Mouse (Mus musculus): ENCODE results near the gene Wipf1. TPM values are rescaled to one million over a fixed set of nuclear protein-coding genes. Genes with fewer than 3 reads are reported as not detected.

Gene Wipf1
- polyA plus RNA-seq, 1 experiment from 2014 or later, result 6.9 TPM

DNA sequence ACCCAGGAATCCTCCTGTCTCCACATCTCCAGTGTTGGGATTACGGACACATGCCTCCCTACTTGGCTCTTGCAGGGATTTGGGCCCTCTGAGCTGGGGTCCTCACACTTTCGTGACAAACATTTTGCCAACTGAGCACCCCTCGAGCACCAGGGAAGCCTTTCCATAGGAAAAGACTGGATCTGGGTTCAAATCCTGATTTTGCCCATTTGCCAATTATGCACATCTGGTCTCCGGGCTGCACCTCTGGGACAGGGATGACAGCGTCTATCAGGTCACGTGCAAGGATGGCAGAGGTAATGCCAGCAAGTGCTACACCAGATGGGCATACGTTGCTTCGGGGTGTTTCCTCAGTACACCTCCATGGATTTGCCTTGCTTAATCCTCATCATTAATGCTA is 119.5 kb downstream of the Wipf1 start:
- Histone ChIP-seq H3K27ac (no peak overlapping the region), H3K9ac (no peak overlapping the region), H3K4me1 (no peaks in the 10 kb centered on the region), H3K9me3 (no peaks in the 10 kb centered on the region), H3K27me3 (replicated peaks) (no peaks in the 10 kb centered on the region), H3K4me3 (replicated peaks) (no peak overlapping the region), H3K36me3 (no peaks in the 10 kb centered on the region), H3K4me2 (no peak overlapping the region)
- no peak for ATAC-seq (ENCODE audit: insufficient read depth, low FRiP score, low read depth)
- 94% methylated on average over 8 of the region's 8 CpGs for WGBS

DNA sequence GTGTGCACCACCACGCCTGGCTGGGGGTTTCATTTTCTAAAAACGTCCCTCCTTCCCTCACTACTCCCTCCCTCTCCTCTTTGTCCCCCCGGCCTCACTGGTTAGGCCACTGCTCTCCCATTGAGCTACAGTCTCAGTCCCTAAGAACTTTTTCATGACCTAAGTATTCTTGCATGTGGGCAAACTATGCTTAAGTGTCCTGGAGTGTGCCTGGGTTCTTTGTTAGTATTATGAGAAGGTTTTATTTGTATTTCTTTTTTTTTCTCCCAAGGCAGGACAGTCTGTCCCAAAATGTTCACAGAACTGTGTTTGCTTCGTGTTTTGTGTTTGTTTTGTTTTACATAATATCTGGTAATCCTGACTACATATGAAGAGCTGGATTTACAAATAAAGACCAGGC is 121.9 kb downstream of the Wipf1 start:
- ATAC-seq (ENCODE audit: insufficient read depth, low FRiP score, low read depth), result no peak
- H3K36me3 ChIP-seq, result no peaks in the 10 kb centered on the region
- no peak overlapping the region for H3K9ac ChIP-seq
- H3K4me2 ChIP-seq, result no peak overlapping the region
- no peak overlapping the region for H3K27ac ChIP-seq
- no peaks in the 10 kb centered on the region for H3K27me3 ChIP-seq (replicated peaks)
- H3K4me3 ChIP-seq (replicated peaks), result no peak overlapping the region
- H3K9me3 ChIP-seq, result no peaks in the 10 kb centered on the region
- no peaks in the 10 kb centered on the region for H3K4me1 ChIP-seq
- WGBS, result 54% methylated on average over 4 of the region's 4 CpGs

DNA sequence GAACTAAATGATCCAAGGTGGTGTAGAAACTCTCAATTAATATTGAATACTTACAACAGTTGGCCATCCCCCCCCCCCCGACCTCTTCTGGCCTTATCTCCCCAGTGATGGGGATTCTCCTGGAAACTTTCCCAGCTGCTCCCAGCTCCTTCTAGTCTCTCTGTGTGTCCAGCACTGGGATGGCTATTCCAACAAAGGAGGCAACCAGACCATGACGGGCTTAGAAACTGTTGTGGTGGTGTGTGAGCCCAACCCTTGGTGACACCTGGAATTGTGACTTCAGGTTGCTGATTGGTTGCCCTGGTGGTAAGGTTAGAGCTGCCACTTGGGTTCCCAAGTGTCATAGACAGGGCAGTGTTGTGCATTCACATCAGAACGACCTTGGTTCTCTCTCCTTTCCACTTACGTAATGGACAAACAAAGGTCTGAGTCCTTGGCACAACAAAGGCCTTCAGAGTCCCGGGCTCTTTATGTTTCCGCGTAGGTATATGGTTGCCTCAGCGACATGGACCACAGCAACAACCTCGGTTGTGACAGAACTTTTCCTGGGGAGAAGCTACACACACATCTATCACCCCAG is 123.1 kb downstream of the Wipf1 start:
- Histone ChIP-seq H3K27me3 (replicated peaks) (no peaks in the 10 kb centered on the region), H3K4me3 (replicated peaks) (no peak overlapping the region), H3K27ac (no peak overlapping the region), H3K36me3 (no peaks in the 10 kb centered on the region), H3K4me1 (no peaks in the 10 kb centered on the region), H3K4me2 (no peak overlapping the region), H3K9me3 (no peaks in the 10 kb centered on the region), H3K9ac (no peak overlapping the region)
- WGBS, result 84% methylated on average over 9 of the region's 9 CpGs
- no peak for ATAC-seq (ENCODE audit: insufficient read depth, low FRiP score, low read depth)

DNA sequence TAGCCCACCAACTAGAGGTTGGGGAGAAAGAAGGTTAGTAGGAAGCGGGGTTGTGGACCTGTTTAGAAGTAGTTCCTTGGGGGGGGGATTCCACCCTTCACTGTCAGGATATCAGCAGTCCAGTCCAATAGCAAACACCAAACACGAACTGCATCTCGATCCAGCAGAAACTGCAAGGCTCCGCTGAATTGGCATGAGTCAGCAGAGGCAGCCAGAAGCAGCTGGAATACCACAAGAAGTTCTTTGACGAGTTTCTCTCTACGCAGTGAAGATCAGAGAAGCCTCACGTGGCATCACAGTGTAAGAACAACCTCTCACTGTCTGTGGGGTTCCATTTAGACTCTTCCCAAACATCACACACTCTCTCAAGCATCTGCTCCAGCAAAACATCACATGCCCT is 124.6 kb downstream of the Wipf1 start:
- 85% methylated on average over 7 of the region's 7 CpGs for WGBS
- H3K27ac ChIP-seq, result no peak overlapping the region

DNA sequence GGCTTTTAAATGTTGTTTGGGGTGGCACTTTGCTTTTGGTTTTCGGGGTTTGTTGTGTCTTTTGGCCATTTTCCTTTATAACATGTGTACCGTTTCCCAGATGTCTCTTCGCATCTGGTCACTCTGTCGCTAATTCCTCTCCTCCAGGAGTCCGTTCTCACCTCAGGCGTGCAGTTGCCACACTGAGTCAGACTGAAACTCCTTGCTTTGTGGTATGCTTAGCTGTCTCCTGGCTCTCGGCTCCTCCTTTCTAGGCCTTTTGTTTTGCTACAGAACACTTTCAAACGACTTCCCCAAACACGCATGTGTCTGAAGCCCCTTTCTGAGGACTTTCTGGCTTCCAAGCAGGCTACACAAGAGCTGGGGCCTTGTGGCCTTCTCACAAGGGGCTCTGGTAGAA is 125.1 kb downstream of the Wipf1 start:
- H3K36me3 ChIP-seq, result no peaks in the 10 kb centered on the region
- H3K27ac ChIP-seq, result no peak overlapping the region
- H3K4me3 ChIP-seq (replicated peaks), result no peak overlapping the region
- no peaks in the 10 kb centered on the region for H3K9me3 ChIP-seq
- no peak overlapping the region for H3K9ac ChIP-seq
- H3K4me1 ChIP-seq, result no peaks in the 10 kb centered on the region
- no peak for ATAC-seq (ENCODE audit: insufficient read depth, low FRiP score, low read depth)
- no peak overlapping the region for H3K4me2 ChIP-seq
- H3K27me3 ChIP-seq (replicated peaks), result no peaks in the 10 kb centered on the region
- WGBS, result 90% methylated on average over 9 of the region's 9 CpGs

More for the DNA sequence above, 124.6 kb downstream of the Wipf1 start:
- no peak overlapping the region for H3K9ac ChIP-seq
- no peak overlapping the region for H3K4me3 ChIP-seq (replicated peaks)
- H3K36me3 ChIP-seq, result no peaks in the 10 kb centered on the region
- H3K9me3 ChIP-seq, result no peaks in the 10 kb centered on the region
- no peaks in the 10 kb centered on the region for H3K27me3 ChIP-seq (replicated peaks)
- no peaks in the 10 kb centered on the region for H3K4me1 ChIP-seq
- H3K4me2 ChIP-seq, result no peak overlapping the region
- ATAC-seq (ENCODE audit: insufficient read depth, low FRiP score, low read depth), result no peak

DNA sequence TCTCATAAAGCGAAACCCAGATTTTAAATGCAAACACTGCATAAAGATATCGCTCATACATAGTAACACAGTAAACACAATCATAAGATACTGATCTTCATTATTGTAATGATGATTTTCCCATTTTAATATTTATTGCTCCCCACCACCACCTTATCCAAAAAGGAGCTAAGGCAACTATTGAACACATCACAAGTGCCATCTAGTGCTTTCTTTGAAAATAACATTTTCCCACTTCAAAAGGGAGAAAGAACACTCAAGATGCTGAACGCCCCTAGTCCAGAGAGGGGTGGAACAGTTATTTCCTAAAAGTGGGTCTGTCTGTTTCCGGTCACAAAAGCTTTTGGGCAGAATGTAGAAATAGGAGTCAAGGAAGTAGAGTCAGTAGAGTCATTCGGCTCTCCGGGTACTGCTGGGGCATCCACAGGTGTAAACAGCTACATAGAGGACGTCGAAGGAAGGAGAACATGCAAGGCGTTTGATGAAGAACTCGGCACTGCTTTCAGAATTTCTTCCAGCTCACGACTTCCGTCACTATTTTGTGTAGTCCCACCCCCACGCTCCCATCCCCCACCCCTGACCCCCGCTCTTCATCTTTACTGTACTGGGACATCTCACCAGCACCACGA is 126.0 kb downstream of the Wipf1 start:
- no peak overlapping the region for H3K4me2 ChIP-seq
- no peak for ATAC-seq (ENCODE audit: insufficient read depth, low FRiP score, low read depth)
- WGBS, result 76% methylated on average over 15 of the region's 15 CpGs

DNA sequence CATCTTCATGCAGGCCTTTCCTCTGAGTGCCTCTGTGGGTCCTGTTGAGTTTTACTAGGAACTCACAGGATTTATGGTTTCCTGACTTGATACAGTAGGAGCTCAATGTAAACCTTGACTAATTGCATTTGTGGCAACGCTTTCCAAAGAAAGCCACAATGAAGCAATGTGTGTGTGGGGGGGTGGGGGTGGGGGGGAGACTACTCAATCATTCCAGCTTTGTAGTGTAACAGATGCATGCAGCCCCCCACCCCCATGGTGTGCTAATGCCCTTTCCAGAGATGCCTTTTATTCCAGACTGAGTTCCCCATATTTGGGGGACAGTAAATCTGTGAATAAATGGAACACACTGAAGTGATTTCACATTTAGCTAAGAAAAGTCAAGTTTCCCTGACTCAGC is 127.8 kb downstream of the Wipf1 start:
- Histone ChIP-seq H3K4me3 (replicated peaks) (no peak overlapping the region), H3K27ac (no peak overlapping the region), H3K4me2 (no peak overlapping the region), H3K9me3 (no peaks in the 10 kb centered on the region), H3K9ac (no peak overlapping the region), H3K36me3 (no peaks in the 10 kb centered on the region), H3K27me3 (replicated peaks) (no peaks in the 10 kb centered on the region), H3K4me1 (no peaks in the 10 kb centered on the region)
- 30% methylated on average over 1 of the region's 1 CpGs for WGBS
- ATAC-seq (ENCODE audit: insufficient read depth, low FRiP score, low read depth), result no peak

More for the DNA sequence above, 126.0 kb downstream of the Wipf1 start:
- no peaks in the 10 kb centered on the region for H3K9me3 ChIP-seq
- no peaks in the 10 kb centered on the region for H3K27me3 ChIP-seq (replicated peaks)
- H3K9ac ChIP-seq, result no peak overlapping the region
- no peak overlapping the region for H3K27ac ChIP-seq
- no peak overlapping the region for H3K4me3 ChIP-seq (replicated peaks)
- no peaks in the 10 kb centered on the region for H3K4me1 ChIP-seq
- H3K36me3 ChIP-seq, result no peaks in the 10 kb centered on the region

DNA sequence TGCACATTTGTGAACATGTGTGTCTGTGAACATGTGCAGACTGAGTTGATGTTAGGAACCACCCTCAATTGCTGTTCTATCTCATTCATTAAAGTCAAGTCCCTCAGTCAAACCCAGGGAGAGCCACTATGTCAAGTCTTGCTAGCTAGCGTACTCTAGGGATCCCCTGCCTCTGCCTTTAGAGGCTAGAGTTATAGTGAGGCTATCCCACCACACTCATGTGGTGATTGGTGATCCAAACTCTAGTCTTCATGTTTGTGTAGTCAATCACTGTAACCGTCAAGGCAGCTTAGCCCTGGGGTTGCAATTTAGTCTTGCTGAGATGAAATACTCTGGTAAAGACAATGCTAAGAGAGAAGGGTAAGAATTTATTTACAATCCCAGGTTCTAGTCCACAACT is 132.1 kb downstream of the Wipf1 start:
- no peak overlapping the region for H3K4me2 ChIP-seq
- no peaks in the 10 kb centered on the region for H3K4me1 ChIP-seq
- H3K27ac ChIP-seq, result no peak overlapping the region
- WGBS, result 89% methylated on average over 2 of the region's 2 CpGs
- no peaks in the 10 kb centered on the region for H3K27me3 ChIP-seq (replicated peaks)
- H3K36me3 ChIP-seq, result no peaks in the 10 kb centered on the region
- no peaks in the 10 kb centered on the region for H3K9me3 ChIP-seq
- H3K9ac ChIP-seq, result no peak overlapping the region
- H3K4me3 ChIP-seq (replicated peaks), result no peak overlapping the region
- ATAC-seq (ENCODE audit: insufficient read depth, low FRiP score, low read depth), result no peak

DNA sequence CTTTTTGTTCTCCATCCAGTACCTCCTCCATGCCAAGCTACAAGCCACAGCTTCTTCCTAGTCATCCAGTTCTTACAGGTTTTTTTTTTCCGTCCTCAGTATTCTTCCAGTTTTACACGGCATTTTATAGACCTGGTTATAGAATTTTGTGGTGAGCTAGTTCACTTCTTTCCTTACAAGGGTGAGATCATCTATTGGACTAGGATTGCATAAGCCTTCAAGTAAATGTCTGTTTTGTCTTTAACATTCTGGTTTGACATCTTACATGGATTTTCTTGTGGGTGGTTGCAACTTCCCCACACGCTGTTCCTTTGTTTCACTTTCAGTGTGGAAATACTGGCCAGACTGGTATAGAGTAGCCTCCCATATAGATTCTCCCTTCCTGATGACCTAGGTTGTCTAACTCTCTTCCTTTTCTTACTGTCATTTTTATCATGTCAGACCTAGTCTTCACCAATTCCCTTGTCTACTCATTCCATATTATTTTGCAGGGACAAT is 132.7 kb downstream of the Wipf1 start:
- Histone ChIP-seq H3K27me3 (replicated peaks) (no peaks in the 10 kb centered on the region), H3K9ac (no peak overlapping the region), H3K4me2 (no peak overlapping the region), H3K9me3 (no peaks in the 10 kb centered on the region), H3K27ac (no peak overlapping the region), H3K4me3 (replicated peaks) (no peak overlapping the region), H3K36me3 (no peaks in the 10 kb centered on the region), H3K4me1 (no peaks in the 10 kb centered on the region)
- ATAC-seq (ENCODE audit: insufficient read depth, low FRiP score, low read depth), result no peak
- WGBS, result 88% methylated on average over 3 of the region's 3 CpGs

DNA sequence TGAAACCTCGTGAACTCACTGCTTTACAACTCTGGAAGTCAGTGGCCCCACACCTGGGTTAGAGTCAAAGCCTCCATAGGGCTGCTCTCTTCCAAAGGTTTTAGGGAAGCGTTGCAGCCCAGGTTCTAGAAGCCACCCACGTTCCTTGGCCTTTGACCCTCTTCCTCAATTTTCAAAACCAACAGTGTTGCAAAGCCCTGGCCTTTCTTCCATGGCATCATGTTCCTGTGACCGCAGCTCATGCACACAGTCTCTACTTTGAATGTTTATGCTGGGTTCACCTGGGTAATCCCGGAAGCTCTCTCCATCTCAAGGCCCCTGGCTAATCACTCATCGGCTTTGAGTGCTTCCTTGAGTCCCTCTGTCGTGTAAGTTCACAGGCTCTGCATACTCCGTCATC is 134.0 kb downstream of the Wipf1 start:
- H3K36me3 ChIP-seq, result no peaks in the 10 kb centered on the region
- 63% methylated on average over 8 of the region's 8 CpGs for WGBS
- no peaks in the 10 kb centered on the region for H3K27me3 ChIP-seq (replicated peaks)
- H3K27ac ChIP-seq, result no peak overlapping the region
- no peaks in the 10 kb centered on the region for H3K9me3 ChIP-seq
- H3K9ac ChIP-seq, result no peak overlapping the region
- H3K4me1 ChIP-seq, result no peaks in the 10 kb centered on the region
- ATAC-seq (ENCODE audit: insufficient read depth, low FRiP score, low read depth), result no peak
- H3K4me2 ChIP-seq, result no peak overlapping the region
- no peak overlapping the region for H3K4me3 ChIP-seq (replicated peaks)

DNA sequence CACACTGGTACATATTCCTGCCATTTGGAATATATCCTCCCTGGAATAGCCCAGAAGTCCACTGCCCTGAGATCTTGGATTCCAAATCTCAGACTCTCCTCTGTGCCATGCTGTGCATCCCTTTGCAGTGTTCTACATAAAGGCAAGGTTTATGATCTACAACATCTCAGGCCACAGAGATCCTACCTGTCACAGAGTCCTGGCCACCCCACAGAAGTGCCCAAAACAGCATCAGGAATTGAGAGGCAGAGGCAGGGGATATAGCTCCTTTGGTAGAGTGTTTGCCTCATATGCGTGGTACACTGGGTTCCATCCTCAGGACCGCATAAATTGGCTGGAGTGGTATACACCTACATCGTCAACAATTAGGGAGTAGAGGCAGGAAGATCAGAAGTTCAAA is 135.1 kb downstream of the Wipf1 start:
- no peak for ATAC-seq (ENCODE audit: insufficient read depth, low FRiP score, low read depth)
- H3K4me2 ChIP-seq, result no peak overlapping the region
- H3K27ac ChIP-seq, result no peak overlapping the region
- H3K9me3 ChIP-seq, result no peaks in the 10 kb centered on the region
- no peaks in the 10 kb centered on the region for H3K36me3 ChIP-seq
- H3K9ac ChIP-seq, result no peak overlapping the region
- no peaks in the 10 kb centered on the region for H3K27me3 ChIP-seq (replicated peaks)
- H3K4me3 ChIP-seq (replicated peaks), result no peak overlapping the region
- no peaks in the 10 kb centered on the region for H3K4me1 ChIP-seq
- 87% methylated on average over 3 of the region's 3 CpGs for WGBS

DNA sequence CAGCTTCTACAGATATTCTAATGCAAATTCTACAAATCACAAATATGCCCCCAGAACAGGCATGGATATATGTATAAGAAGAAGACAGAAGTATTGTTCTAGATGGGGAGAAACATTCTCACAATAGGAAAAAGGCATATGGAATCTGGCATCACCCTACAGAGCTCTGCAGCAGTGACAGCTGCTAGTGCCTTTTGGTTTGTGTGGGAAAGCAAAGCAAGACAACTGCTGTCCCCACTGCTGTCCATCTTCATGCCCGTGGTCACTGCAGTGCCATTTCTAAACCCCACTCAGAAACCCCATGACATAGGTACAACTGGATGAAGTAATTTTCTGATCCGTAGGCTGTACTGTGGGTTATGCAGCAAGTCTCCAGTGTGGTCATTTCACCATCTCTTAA is 136.8 kb downstream of the Wipf1 start:
- Histone ChIP-seq H3K27me3 (replicated peaks) (no peaks in the 10 kb centered on the region), H3K4me3 (replicated peaks) (no peak overlapping the region), H3K9ac (no peak overlapping the region), H3K36me3 (no peaks in the 10 kb centered on the region), H3K4me1 (no peaks in the 10 kb centered on the region), H3K27ac (no peak overlapping the region), H3K9me3 (no peaks in the 10 kb centered on the region), H3K4me2 (no peak overlapping the region)
- ATAC-seq (ENCODE audit: insufficient read depth, low FRiP score, low read depth), result no peak
- 87% methylated on average over 2 of the region's 2 CpGs for WGBS

DNA sequence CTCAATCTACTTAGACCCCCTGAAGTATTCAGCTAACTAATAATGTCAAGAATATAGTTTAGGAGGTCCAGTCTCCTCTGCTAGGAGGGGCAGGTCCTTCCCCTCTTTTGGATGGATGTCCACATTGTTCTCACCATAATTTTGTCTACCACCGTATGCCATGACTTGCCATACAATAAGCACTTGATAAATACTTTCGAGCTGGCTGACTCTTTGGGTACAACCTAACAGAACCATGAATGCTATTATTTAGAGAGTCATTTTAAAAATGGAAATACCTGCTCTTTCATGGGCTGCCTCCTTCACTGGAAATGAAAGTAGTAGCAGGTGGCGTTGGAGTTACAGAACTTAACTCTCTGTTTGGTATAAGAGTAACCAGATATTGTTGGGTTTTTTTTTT is 139.6 kb downstream of the Wipf1 start:
- no peak overlapping the region for H3K4me2 ChIP-seq
- H3K4me3 ChIP-seq (replicated peaks), result no peak overlapping the region
- 86% methylated on average over 3 of the region's 3 CpGs for WGBS
- H3K27me3 ChIP-seq (replicated peaks), result no peaks in the 10 kb centered on the region
- ATAC-seq (ENCODE audit: insufficient read depth, low FRiP score, low read depth), result no peak
- H3K27ac ChIP-seq, result no peak overlapping the region
- H3K9ac ChIP-seq, result no peak overlapping the region
- H3K9me3 ChIP-seq, result no peaks in the 10 kb centered on the region
- H3K4me1 ChIP-seq, result 0 out of 2 replicates have a peak, but pooled peaks cover 4% of the 10 kb centered on the region
- H3K36me3 ChIP-seq, result no peaks in the 10 kb centered on the region
